Mouse (Mus musculus) forelimb bud, embryonic 11.5 days (tissue): ENCODE measurements at regions not wholly inside any gene's neighbourhood (a gene's known extent, or its start where the extent isn't known, plus 50 kb on each side); places are given as distances from the start of the nearest gene placed in this dataset.

ENCODE experiments used
- DNase-seq: peaks from one replicate; pipeline ENCODE4 v3.0.0-alpha.2; 2012; ENCODE audit warnings: low read depth, low spot score

- no peak for DNase-seq
Observed at GRCm38 (mm10) chr1:35924796-35925195, 143.4 kb upstream of the Hs6st1 start.

- no peak for DNase-seq
Observed at GRCm38 (mm10) chr1:35925301-35925700, 142.9 kb upstream of the Hs6st1 start.

GRCm38 (mm10) chr1:35926191-35927048, 141.8 kb upstream of the Hs6st1 start:
- DNase-seq, result no peak

- DNase-seq, result no peak
Observed at GRCm38 (mm10) chr1:35927049-35927415, 141.2 kb upstream of the Hs6st1 start.

GRCm38 (mm10) chr1:35930351-35930750, 137.8 kb upstream of the Hs6st1 start:
- no peak for DNase-seq

- DNase-seq, result no peak
Observed at GRCm38 (mm10) chr1:35931056-35931455, 137.1 kb upstream of the Hs6st1 start.

- no peak for DNase-seq
Observed at GRCm38 (mm10) chr1:35933511-35933910, 134.7 kb upstream of the Hs6st1 start.

GRCm38 (mm10) chr1:35935099-35935651, 133.0 kb upstream of the Hs6st1 start:
- DNase-seq, result peak; percentile 50

- no peak for DNase-seq
Observed at GRCm38 (mm10) chr1:35936362-35937093, 131.7 kb upstream of the Hs6st1 start.

GRCm38 (mm10) chr1:35940236-35940635, 128.0 kb upstream of the Hs6st1 start:
- no peak for DNase-seq

- no peak for DNase-seq
Observed at GRCm38 (mm10) chr1:35941642-35942077, 126.5 kb upstream of the Hs6st1 start.

GRCm38 (mm10) chr1:35942222-35942621, 126.0 kb upstream of the Hs6st1 start:
- DNase-seq, result no peak

GRCm38 (mm10) chr1:35943800-35944199, 124.4 kb upstream of the Hs6st1 start:
- DNase-seq, result no peak

GRCm38 (mm10) chr1:35944376-35944775, 123.8 kb upstream of the Hs6st1 start:
- no peak for DNase-seq

- no peak for DNase-seq
Observed at GRCm38 (mm10) chr1:35944849-35945248, 123.4 kb upstream of the Hs6st1 start.

GRCm38 (mm10) chr1:35945596-35945995, 122.6 kb upstream of the Hs6st1 start:
- no peak for DNase-seq

- DNase-seq, result no peak
Observed at GRCm38 (mm10) chr1:35948104-35948503, 120.1 kb upstream of the Hs6st1 start.

- no peak for DNase-seq
Observed at GRCm38 (mm10) chr1:35951082-35951481, 117.1 kb upstream of the Hs6st1 start.

- peak; percentile 59 for DNase-seq
Observed at GRCm38 (mm10) chr1:35953721-35954120, 114.5 kb upstream of the Hs6st1 start.

GRCm38 (mm10) chr1:35957425-35958372, 110.5 kb upstream of the Hs6st1 start:
- DNase-seq, result no peak

- DNase-seq, result no peak
Observed at GRCm38 (mm10) chr1:35959729-35960128, 108.5 kb upstream of the Hs6st1 start.
